Mouse (Mus musculus): Measurements from ENCODE around the gene Tmem56.

- TF ChIP-seq ZC3H11A (IDR thresholded peaks at IDR 0.05; ENCODE audit: borderline replicate concordance, low read depth, low read length) (no peak), CHD2 (IDR thresholded peaks at IDR 0.05; ENCODE audit: low read depth, low read length) (no peak), ZNF384 (IDR thresholded peaks at IDR 0.05; ENCODE audit: low read depth, low read length) (no peak)
Measured at GRCm38 (mm10) chr3:121309429-121309828, 26.5 kb upstream of the Tmem56 start.

Measured in ES-E14 (cell line).